Mouse (Mus musculus) small intestine, adult 2 months (tissue): ENCODE measurements at regions not wholly inside any gene's neighbourhood (a gene's known extent, or its start where the extent isn't known, plus 50 kb on each side); places are given as distances from the start of the nearest gene placed in this dataset.

ENCODE experiments used
- CTCF ChIP-seq: fragments of 200-500 bp; IDR thresholded peaks from 2 replicates; pipeline ENCODE4 v1.5.1; 2012; ENCODE audit warnings: low read depth, mild to moderate bottlenecking, control low read depth, inconsistent platforms, low read length, moderate library complexity, mixed read lengths; ENCODE audit not compliant: insufficient replicate concordance, insufficient read length; ENCODE audit errors: extremely low read depth
- POLR2A ChIP-seq: fragments of 200-500 bp; IDR thresholded peaks from 2 replicates; pipeline ENCODE4 v1.6.1; 2012; ENCODE audit warnings: low read depth, mild to moderate bottlenecking, control low read depth, inconsistent platforms, low read length, moderate library complexity

- TF ChIP-seq POLR2A (no peak), CTCF (no peak)
Measured at GRCm38 (mm10) chr8:115929472-115930210, 222.0 kb upstream of the Maf start.
